Mouse (Mus musculus): ENCODE results near the gene Syt17. TPM values are rescaled to one million over a fixed set of nuclear protein-coding genes. Genes with fewer than 3 reads are reported as not detected.

Syt17 gene
- polyA plus RNA-seq, 2 experiments from 2014 or later, result 0.24 TPM; not detected in 1

DNA sequence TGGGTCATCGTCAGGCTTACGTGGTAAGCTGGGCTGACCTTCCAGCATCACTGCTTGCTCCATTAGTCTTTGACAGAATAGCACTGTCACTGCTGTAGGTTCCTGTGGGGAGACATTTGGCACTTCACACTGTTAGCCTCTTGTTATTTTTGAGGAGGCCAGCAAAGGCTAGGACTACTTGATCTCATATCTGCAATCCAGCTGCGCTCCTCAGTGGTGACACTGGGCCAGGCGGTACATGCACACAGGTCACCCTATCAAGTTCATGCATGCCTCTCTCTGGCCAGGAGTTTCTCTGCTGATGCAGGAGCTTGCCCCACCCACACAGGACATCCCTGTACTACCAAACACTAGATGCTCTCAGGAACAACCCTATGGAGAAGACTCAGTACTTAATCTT is 71.4 kb downstream of the Syt17 start:
- no peak for ATAC-seq

DNA sequence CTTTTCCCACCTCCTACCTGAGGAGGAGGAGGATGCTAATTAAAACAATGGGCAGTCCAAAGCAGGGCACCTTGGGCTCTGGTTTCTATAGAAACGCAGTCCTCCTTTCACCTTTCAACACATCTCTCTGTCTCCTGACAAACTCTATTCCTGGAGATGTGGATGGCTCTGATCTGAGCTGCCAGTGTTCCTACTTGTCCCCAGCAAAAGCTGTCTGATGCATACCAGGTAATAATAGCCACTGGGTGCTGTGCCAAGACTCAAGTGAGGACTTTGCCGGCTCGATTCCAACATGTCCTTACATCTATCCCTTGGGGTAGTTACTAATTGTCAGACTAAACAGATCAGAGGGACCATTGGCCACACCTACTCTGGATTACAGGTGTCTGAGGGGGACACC is 72.7 kb downstream of the Syt17 start:
- no peak for ATAC-seq

DNA sequence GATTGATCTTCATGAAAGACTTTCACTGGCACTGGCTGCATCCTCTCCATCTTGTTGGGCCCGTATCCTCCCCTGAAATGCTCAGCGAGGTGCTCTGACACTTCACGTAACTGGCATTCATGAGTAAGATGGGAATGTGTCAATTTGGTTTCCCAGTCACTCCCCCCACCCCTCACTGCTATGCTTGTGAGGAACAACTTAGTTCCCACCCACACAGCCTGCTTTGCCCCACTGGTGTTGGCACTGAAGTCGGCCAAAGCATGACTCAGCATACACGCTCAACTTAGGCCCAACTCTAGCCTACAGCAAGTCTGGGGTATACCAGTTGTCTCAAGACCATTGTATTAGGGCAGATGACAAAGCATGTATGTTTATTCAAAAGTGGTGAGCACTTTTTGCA is 76.7 kb downstream of the Syt17 start:
- no peak for ATAC-seq

DNA sequence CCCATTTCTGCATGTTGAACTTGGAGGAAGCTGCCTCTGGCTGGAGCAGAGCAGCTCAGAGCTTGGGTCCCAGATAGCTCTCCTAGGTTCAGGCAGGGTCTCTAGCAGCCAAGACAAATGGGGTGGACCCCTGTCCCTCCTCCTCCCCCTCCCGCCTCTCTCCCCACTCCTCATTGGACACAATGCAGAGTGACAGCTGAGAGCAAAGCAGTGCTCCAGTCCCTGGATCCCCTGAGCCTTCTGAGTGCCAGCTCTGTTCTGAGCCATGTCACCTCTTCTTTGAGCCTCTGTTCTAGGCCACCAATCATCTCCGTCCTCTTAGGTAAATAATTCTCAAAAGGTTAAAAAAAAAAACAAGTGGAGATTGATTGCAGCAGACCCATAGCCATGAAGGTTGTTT is 78.3 kb downstream of the Syt17 start:
- no peak for ATAC-seq

DNA sequence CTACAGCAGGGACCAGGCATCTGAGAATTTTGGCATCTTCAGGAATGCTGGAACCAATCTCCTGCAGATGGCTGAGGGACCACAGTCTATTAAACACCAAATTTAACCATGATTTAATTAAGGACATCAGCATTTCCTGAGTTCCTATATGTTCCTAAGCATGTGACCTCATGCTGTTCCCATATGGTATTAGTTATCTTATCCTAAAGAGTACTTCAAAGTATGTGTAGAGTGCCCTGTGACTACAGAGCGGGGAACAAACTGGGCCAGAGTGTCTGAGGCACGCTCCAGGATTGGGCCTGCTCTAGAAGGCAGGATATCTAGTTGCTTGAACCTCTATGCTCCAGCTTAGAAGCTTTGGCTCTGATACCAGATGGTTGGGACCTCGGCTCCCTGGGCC is 82.1 kb downstream of the Syt17 start:
- no peak for ATAC-seq

DNA sequence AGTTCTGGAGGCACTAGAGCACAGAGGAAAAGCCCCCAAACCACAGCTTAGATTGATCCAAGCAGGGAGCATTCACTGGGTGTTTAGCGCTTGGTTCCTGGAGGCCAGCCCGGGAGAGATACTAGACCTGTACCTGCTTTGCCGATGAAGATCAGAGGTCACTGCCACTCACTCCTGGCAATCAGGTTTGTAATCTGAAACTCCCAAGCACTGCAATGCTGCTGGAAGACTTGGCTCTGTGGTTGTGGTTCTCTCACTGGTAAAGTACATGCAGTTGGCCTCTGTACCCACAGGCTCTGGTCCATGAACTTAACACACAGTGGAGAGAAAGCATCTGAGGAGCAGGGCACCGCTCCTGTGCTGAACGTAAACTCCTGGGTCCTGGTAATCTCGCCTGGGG is 82.8 kb downstream of the Syt17 start:
- no peak for ATAC-seq

DNA sequence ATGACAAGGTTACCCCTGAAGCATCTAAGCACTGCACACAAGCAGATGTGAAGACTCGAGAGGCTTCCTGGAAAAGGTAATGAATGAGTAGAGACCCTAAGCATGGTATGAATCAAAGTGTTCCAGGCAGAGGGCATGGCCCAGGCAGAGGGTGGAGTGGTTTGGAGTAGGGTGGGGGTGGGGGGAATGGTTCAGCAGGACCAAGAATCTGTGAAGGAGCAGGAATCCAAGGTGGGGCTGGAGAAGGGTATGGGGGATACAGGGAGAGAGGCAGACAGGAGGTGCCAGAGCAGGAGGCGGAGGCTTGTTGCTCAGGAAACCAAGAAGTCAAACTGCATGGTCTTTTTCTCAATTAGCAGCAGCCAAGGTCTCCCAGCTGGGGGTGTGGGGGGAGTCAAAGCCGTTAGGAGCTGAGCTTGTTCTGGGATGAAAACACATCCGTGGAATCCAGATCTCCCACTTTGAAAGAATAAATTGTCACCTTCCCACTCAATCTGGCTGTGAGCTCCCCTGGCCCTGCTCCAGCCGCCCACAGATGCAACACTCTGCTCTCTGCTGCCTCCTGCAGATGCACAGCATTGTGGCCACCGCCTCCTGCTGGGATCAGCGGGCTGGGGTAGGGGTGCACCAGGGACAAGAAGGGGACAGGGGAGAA is 83.5 kb downstream of the Syt17 start:
- ATAC-seq, result no peak

DNA sequence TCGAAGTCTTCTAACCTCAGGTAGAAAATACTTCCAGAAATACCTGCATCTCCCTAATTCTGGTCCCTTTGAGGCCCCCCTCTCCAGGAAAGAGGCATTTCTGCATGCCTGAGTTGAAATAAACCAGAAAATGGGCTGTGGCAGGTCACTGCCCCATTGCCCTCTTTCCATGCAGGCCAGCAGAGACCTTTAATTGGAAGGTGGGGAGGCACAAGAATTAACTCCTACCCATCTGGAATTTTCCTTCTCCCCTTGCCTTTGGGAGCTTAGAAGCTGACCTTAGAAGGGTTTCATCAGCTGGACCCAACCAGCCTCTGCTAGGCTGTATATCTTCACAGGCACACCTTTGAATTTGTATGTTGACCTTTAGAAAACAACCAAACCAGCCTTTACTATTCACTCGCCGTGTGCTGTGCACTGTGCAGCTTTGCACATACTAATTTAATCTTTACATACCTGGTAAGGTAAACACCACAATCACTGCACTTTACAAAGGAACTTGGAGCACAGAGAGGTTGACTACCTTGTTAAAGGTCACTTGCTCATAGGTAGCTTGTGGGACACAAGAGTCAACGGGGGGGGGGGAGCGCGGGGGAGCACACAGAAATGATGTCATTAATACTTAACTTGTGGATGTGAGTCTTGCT is 84.3 kb downstream of the Syt17 start:
- no peak for ATAC-seq

DNA sequence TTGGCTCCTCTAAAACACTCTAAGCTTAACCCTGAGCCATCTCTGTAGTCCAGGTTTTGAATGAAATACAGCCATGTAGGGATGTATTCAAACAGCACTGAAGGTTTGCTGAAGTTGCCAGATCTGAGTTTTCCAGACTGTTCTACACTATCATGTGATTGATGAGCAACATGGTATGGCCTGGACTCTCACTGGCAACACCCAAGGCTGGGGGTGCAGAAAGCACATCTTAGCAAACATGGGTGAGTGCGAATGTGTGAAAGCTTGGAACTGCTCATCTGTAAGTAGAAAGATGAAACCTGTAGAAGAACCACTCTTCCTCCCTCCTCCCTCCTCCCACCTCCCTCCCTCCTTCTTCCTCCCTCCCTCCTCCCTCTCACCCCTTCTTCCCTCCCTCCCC is 85.1 kb downstream of the Syt17 start:
- ATAC-seq, result no peak

DNA sequence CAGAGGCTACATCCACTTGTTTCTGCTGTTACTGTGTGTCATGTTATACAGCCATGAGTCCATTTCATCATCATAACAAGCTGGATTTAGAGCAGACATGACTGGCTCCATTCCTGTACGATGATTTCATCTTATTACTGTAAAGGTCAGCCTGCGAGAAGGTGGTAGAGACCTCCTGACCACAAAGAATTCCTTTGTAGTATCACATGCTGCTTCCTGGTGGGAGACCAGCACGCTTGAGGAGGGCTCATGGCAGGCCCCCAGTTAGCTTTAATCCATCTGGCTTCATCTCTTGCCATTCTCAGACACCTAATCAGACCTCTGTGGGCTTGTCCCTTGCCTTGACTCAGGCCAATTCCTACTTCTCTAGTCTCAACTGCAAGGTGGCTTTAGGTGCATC is 85.8 kb downstream of the Syt17 start:
- no peak for ATAC-seq

DNA sequence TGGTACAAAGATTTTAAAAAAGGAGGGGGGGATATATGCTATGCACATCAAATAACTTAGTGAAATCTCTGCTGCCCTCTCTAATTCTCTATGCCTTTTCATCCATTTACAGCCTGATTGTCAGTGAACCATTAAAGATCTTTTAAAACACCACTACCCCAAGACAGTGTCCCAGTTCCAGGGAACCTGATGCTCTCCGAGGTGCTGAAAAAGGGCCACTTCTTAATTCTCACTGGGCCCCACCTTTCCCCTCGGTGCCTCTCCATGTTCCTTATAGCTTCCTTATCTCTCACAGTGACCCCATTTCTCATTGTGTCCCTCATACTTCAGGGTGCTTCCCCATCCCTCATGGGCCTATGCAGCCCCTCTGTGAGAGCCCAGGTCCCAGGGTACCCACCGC is 89.0 kb downstream of the Syt17 start:
- ATAC-seq, result no peak

DNA sequence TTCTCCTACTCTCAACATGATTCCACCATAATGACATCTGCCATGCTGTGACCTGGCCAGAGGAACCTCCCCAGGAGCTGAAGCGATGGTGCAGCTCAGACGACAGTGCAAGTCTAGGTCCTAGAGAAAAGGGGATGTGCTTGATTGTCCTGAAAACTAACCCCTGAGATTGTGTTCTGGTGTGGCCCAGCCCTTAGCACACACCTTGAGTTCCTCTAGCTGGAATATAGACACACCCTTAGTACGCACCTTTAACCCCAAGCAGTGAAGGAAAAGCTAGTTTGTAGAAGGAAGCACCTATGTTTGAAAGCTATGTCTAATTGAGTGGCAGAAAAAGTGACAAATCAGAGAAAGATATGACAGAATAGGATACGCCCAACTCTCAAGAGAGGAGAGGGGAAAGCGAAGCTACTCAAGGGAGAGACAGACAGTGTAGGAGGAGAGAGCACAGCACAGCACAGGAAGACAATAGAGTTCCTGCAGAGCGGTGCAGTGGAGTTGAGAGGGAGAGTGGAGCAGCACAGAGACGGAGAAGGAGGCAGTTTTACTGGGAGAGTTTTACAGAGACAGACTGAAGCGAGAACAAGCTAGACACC is 91.5 kb downstream of the Syt17 start:
- peak; percentile 52 for ATAC-seq

DNA sequence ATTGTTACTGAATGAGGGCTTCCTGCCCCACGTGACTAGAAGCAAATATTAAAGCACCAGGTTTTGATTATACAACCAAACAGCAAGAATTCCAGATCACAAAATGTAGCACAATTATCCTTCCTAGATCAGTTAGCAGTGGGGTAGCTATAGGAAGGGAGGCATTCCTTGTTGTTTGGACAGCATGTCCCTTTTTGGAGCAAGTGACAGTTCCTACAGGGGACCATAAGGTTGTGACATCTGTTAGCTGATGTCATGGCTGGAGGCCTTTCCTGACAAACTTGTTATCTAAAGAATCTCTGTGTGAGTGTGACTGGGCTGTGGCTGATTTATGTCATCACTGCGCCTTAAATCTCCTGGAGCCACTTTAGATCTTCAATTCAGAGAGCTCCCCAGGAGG is 97.2 kb downstream of the Syt17 start:
- ATAC-seq, result no peak

DNA sequence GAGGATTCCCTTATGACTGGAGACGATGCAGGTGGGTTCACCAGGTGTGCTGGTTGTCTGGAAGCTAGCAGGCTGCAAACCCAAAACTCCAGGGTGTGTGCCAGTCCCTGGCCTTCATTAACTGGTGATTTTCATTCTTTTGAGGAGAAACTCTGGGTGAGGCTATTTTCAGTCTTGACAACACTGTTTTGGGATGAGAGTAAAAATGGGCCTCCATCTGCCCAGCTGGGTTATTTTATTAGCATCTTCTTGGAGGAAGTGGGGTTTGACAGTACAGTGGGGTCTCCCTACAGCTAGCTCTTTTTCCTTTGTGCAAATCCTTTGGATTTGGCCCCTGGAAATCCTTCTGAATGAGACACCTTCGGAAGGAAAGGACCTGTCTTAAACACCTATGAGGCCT is 101.1 kb downstream of the Syt17 start:
- no peak for ATAC-seq

DNA sequence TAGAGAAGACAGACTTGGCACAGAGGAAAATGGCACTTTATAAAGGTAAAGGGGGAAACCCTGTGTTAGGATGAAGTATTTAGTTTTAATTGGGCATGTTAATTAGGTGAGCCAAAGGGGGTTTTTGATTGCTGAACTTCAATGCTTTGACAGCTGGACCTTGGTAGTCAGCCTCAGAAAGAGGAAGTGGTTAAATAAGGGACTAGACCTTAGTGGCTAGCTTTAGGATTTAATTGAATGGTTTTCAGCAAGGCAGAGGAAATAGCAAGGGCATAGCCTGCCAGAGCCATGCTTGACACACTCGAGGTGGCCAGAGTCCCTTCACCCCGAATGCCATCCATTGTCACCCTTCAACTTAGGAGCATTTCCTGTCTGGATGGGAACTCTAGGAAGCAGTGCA is 101.6 kb downstream of the Syt17 start:
- ATAC-seq, result no peak

DNA sequence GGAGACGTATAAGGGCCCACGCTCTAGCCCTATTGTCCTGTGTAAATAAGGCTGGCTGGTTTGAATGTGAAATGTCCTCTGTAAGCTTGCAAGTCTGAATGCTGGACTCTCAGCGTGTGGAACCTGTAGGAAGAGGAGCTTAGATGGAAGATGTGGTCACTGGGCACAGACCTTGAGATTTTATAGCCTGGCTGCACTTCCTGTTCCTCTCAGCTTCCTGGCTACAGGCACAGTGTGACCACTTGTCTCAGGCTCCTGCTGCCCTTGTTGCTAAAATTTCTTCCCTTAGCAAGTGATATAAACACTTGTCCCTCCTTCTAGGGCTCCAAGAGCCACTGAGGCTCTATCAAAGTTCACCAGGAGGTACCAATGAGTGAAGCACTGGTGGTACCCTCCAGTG is 102.6 kb downstream of the Syt17 start:
- ATAC-seq, result no peak

DNA sequence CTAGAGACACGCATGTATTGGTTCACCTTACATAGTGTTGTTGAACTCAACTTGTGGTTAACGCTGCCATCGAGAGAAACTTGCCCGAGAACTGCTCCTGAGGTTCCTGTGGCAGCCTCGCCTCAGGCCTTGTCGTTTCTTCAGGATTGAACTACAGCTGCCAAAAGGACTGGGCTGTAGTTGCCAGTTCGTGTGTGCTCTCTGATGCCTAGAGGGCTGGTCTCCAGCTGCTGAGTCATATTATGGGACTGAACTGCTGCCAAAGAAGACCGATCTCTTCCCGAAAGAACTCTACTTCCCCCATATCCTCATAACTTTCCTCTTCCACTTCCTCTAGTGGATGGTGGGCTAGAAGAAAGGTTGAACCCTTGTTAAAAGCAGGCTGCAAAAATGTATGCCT is 103.3 kb downstream of the Syt17 start:
- no peak for ATAC-seq

Other genes starting within 250 kb of the Syt17 start
- gene Smg1, start 204.6 kb downstream of the Syt17 start, polyA plus RNA-seq (2017; shearing (Covaris generic)), result 10 to 100 TPM; 24.8 to 30.0 TPM
- gene Itpripl2, start 43.8 kb upstream of the Syt17 start, polyA plus RNA-seq (2017; shearing (Covaris generic)), result under 1 TPM; 0.25 to 0.32 TPM
- gene Coq7, start 85.1 kb upstream of the Syt17 start, polyA plus RNA-seq (2017; shearing (Covaris generic)), result 10 to 100 TPM; 13.4 to 15.6 TPM
- not detected for gene Tmc7, start 136.5 kb upstream of the Syt17 start, polyA plus RNA-seq (2017; shearing (Covaris generic))
- not detected for gene Tmc5, start 149.1 kb upstream of the Syt17 start, polyA plus RNA-seq (2017; shearing (Covaris generic))

Measured in activated CD4-positive, CD25-positive, alpha-beta regulatory T cell, adult 4 months (primary cell).